Mouse (Mus musculus): ENCODE results near the gene Gm5678. TPM values are rescaled to one million over a fixed set of nuclear protein-coding genes. Genes with fewer than 3 reads are reported as not detected.

Gm5678 gene
- polyA plus RNA-seq, 1 experiment: not detected

- TF ChIP-seq CTCF (IDR thresholded peaks at IDR 0.05; ENCODE audit: control insufficient read depth, insufficient read depth, low read length) (peak; percentile 47), POLR2A (IDR thresholded peaks at IDR 0.05; ENCODE audit: borderline replicate concordance, control insufficient read depth, low read depth, low read length) (no peak)
- Histone ChIP-seq H3K4me1 (ENCODE audit: control insufficient read depth, insufficient read depth, low read length) (no peaks in the 10 kb centered on the region), H3K4me3 (replicated peaks; ENCODE audit: control insufficient read depth, low read depth, low read length) (no peak overlapping the region), H3K27ac (ENCODE audit: control insufficient read depth, insufficient read depth, low read depth, low read length, poor library complexity) (no peak overlapping the region)
- 72% methylated on average over 5 of the region's 5 CpGs for WGBS
These were observed 43.2 kb downstream of the Gm5678 start for GRCm38 (mm10) chr16:93671064-93671463.

GRCm38 (mm10) chr16:93676376-93676775 is 48.5 kb downstream of the Gm5678 start:
- H3K4me1 ChIP-seq (ENCODE audit: control insufficient read depth, insufficient read depth, low read length): no peaks in the 10 kb centered on the region
- H3K4me3 ChIP-seq (replicated peaks; ENCODE audit: control insufficient read depth, low read depth, low read length): no peak overlapping the region
- WGBS: 80% methylated on average over 5 of the region's 5 CpGs
- H3K27ac ChIP-seq (ENCODE audit: control insufficient read depth, insufficient read depth, low read depth, low read length, poor library complexity): no peak overlapping the region
- no peak for TF ChIP-seq POLR2A (IDR thresholded peaks at IDR 0.05; ENCODE audit: borderline replicate concordance, control insufficient read depth, low read depth, low read length)
- no peak for TF ChIP-seq CTCF (IDR thresholded peaks at IDR 0.05; ENCODE audit: control insufficient read depth, insufficient read depth, low read length)

GRCm38 (mm10) chr16:93678206-93678605 is 50.3 kb downstream of the Gm5678 start:
- H3K27ac ChIP-seq (ENCODE audit: control insufficient read depth, insufficient read depth, low read depth, low read length, poor library complexity): no peak overlapping the region
- H3K4me1 ChIP-seq (ENCODE audit: control insufficient read depth, insufficient read depth, low read length): no peaks in the 10 kb centered on the region
- 80% methylated on average over 4 of the region's 4 CpGs for WGBS
- TF ChIP-seq POLR2A (IDR thresholded peaks at IDR 0.05; ENCODE audit: borderline replicate concordance, control insufficient read depth, low read depth, low read length): no peak
- TF ChIP-seq CTCF (IDR thresholded peaks at IDR 0.05; ENCODE audit: control insufficient read depth, insufficient read depth, low read length): no peak
- no peak overlapping the region for H3K4me3 ChIP-seq (replicated peaks; ENCODE audit: control insufficient read depth, low read depth, low read length)

- TF ChIP-seq CTCF (IDR thresholded peaks at IDR 0.05; ENCODE audit: control insufficient read depth, insufficient read depth, low read length): no peak
- TF ChIP-seq POLR2A (IDR thresholded peaks at IDR 0.05; ENCODE audit: borderline replicate concordance, control insufficient read depth, low read depth, low read length): no peak
- 68% methylated on average over 9 of the region's 9 CpGs for WGBS
- Histone ChIP-seq H3K4me1 (ENCODE audit: control insufficient read depth, insufficient read depth, low read length) (no peaks in the 10 kb centered on the region), H3K4me3 (replicated peaks; ENCODE audit: control insufficient read depth, low read depth, low read length) (no peak overlapping the region), H3K27ac (ENCODE audit: control insufficient read depth, insufficient read depth, low read depth, low read length, poor library complexity) (no peak overlapping the region)
These were observed 51.3 kb downstream of the Gm5678 start for GRCm38 (mm10) chr16:93679165-93679564.

Other genes with a start within 250 kb of the Gm5678 start
- gene Setd4, start 24.0 kb upstream of the Gm5678 start, polyA plus RNA-seq (2011; ENCODE audit: insufficient read depth, insufficient read length, low replicate concordance, missing spikeins): 17.1 TPM in 2 replicates
- gene Cbr1, start 22.2 kb upstream of the Gm5678 start, polyA plus RNA-seq (2011; ENCODE audit: insufficient read depth, insufficient read length, low replicate concordance, missing spikeins): 6.8 and 12.3 TPM in 2 replicates
- gene Cbr3, start 55.1 kb downstream of the Gm5678 start, polyA plus RNA-seq (2011; ENCODE audit: insufficient read depth, insufficient read length, low replicate concordance, missing spikeins): 1.7 and 2.6 TPM in 2 replicates
- 36.9 and 49.2 TPM in 2 replicates for gene Dop1b, start 83.8 kb downstream of the Gm5678 start, polyA plus RNA-seq (2011; ENCODE audit: insufficient read depth, insufficient read length, low replicate concordance, missing spikeins)
- 26.5 and 34.2 TPM in 2 replicates for gene Morc3, start 204.0 kb downstream of the Gm5678 start, polyA plus RNA-seq (2011; ENCODE audit: insufficient read depth, insufficient read length, low replicate concordance, missing spikeins)

Measured in bone marrow, adult 2 months (tissue).